Comparison of ENCODE assay signal across 9 mouse cellular contexts in genomic region chr15:79380468-79381444, GRCm38 (mm10). TPM values are rescaled to one million over a fixed set of nuclear protein-coding genes. Genes with fewer than 3 reads are reported as not detected.
DNase-seq lines count a peak whose midpoint lies in the region; ATAC-seq and TF ChIP-seq lines count a peak whose summit lies in the region.
"Had no signal": no experiment of that assay in that cellular context is flagged by ENCODE, and none has a peak within 500 bp of the region (broad histone marks: within the 10 kb centered on the region; RNA-seq: fewer than 3 reads in every experiment).

No protein-coding gene starts in this region.

- peaks cover 15% of the 10 kb centered on the region for H3K36me3 ChIP-seq in G1E (replicated peaks)
- peaks cover 28% of the 10 kb centered on the region for H3K36me3 ChIP-seq in heart, postnatal 0 days (replicated peaks; ENCODE audit: control insufficient read depth, insufficient read depth, low read length)
- H3K36me3 ChIP-seq in lung, embryonic 14.5 days (ENCODE audit: insufficient read depth) = peaks cover 28% of the 10 kb centered on the region

- WGBS in bone marrow, adult 2 months = 59% methylated on average over 23 of the region's 23 CpGs
- 23% methylated on average over 22 of the region's 23 CpGs for WGBS in heart, postnatal 0 days
- 49% methylated on average over 22 of the region's 23 CpGs for whole genome bisulfite sequencing in large intestine, adult 2 months
- 38% methylated on average over 23 of the region's 23 CpGs for WGBS in lung, embryonic 14.5 days

- ATAC-seq in G1E (ENCODE audit: extremely low read depth, insufficient number of reproducible peaks, low FRiP score, poor library complexity, severe bottlenecking) = no peak
- ATAC-seq in erythroblast, adult 5-6 weeks (replicated peaks; ENCODE audit: low FRiP score, poor library complexity, severe bottlenecking) = peak; percentile 81
- peak; percentile 66 for ATAC-seq in heart, postnatal 0 days (ENCODE audit: insufficient read depth, low read depth)
- ATAC-seq in lung, embryonic 14.5 days (ENCODE audit: insufficient read depth) = peak; percentile 57

- peak; percentile 72 for DNase-seq in G1E (ENCODE audit: low spot score)
- DNase-seq in heart, postnatal 0 days (ENCODE audit: low spot score) = peak; percentile 84
- peak; percentile 65 for DNase-seq in large intestine, adult 2 months (ENCODE audit: low read depth, low spot score)
- DNase-seq in lung, embryonic 14.5 days = peak; percentile 91
- DNase-seq in retina, postnatal 1 day = peak; percentile 92
- DNase-seq in yolk sac, embryonic 10.5 days (ENCODE audit: low spot score) = peak; percentile 58

- peak; percentile 72 for TF ChIP-seq CTCF in G1E (IDR thresholded peaks at IDR 0.05; ENCODE audit: low read depth, low read length)
- peak; percentile 94 for TF ChIP-seq CTCF in bone marrow, adult 2 months (IDR thresholded peaks at IDR 0.05; ENCODE audit: control insufficient read depth, insufficient read depth, low read length)
- TF ChIP-seq CTCF in heart, postnatal 0 days (IDR thresholded peaks at IDR 0.05; ENCODE audit: low read depth) = peak; percentile 91
- TF ChIP-seq CTCF in lung, embryonic 14.5 days (IDR thresholded peaks at IDR 0.05; ENCODE audit: low read depth) = peak; percentile 91

- H3K4me3 ChIP-seq in G1E (ENCODE audit: low read depth, low read length) = no peak overlapping the region
- H3K4me3 ChIP-seq in bone marrow, adult 2 months (replicated peaks; ENCODE audit: control insufficient read depth, low read depth, low read length) = no peak overlapping the region
- peak overlapping the region; percentile 30 for H3K4me3 ChIP-seq in heart, postnatal 0 days (ENCODE audit: low read depth, low read length)
- H3K4me3 ChIP-seq in lung, embryonic 14.5 days (ENCODE audit: low read depth, low read length) = no peak overlapping the region

- H3K4me2 ChIP-seq in heart, postnatal 0 days (ENCODE audit: low read depth, low read length) = peak overlapping the region; percentile 55
- H3K4me2 ChIP-seq in lung, embryonic 14.5 days = no peak overlapping the region

- no peak for TF ChIP-seq POLR2A in bone marrow, adult 2 months (IDR thresholded peaks at IDR 0.05; ENCODE audit: borderline replicate concordance, control insufficient read depth, low read depth, low read length)

- H3K27ac ChIP-seq in bone marrow, adult 2 months (ENCODE audit: control insufficient read depth, insufficient read depth, low read depth, low read length, poor library complexity) = no peak overlapping the region
- H3K27ac ChIP-seq in heart, postnatal 0 days (ENCODE audit: low read depth) = peak overlapping the region; percentile 91
- peak overlapping the region; percentile 58; the same call in 1 of the 2 replicates for H3K27ac ChIP-seq in lung, embryonic 14.5 days (ENCODE audit: low read depth)
- H3K27ac ChIP-seq: macrophage had no signal

- H3K9ac ChIP-seq in heart, postnatal 0 days (replicated peaks; ENCODE audit: low read depth, low read length) = peak overlapping the region; percentile 19; the same call in 1 of the 2 replicates
- no peak overlapping the region for H3K9ac ChIP-seq in lung, embryonic 14.5 days

- H3K27me3 ChIP-seq in G1E (ENCODE audit: insufficient read depth, low read length) = peaks cover 5% of the 10 kb centered on the region; the same call in 1 of the 2 replicates
- no peaks in the 10 kb centered on the region for H3K27me3 ChIP-seq in heart, postnatal 0 days (ENCODE audit: control insufficient read depth, insufficient read depth, low read length)
- no peaks in the 10 kb centered on the region for H3K27me3 ChIP-seq in lung, embryonic 14.5 days (ENCODE audit: insufficient read depth, low read length)

- H3K9me3 ChIP-seq in G1E (replicated peaks) = no peaks in the 10 kb centered on the region
- H3K9me3 ChIP-seq in heart, postnatal 0 days (replicated peaks; ENCODE audit: control insufficient read depth, low read length) = no peaks in the 10 kb centered on the region
- no peaks in the 10 kb centered on the region for H3K9me3 ChIP-seq in lung, embryonic 14.5 days (ENCODE audit: low read depth, low read length)

- no peak for TF ChIP-seq EP300 in heart, postnatal 0 days (IDR thresholded peaks at IDR 0.05; ENCODE audit: low read depth)

- H3K4me1 ChIP-seq in G1E (ENCODE audit: insufficient read depth, low read depth, low read length) = peaks cover 8% of the 10 kb centered on the region; the same call in 1 of the 2 replicates
- H3K4me1 ChIP-seq in bone marrow, adult 2 months (ENCODE audit: control insufficient read depth, insufficient read depth, low read length) = no peaks in the 10 kb centered on the region
- H3K4me1 ChIP-seq in heart, postnatal 0 days (ENCODE audit: control insufficient read depth, insufficient read depth) = peaks cover 29% of the 10 kb centered on the region
- H3K4me1 ChIP-seq in lung, embryonic 14.5 days (ENCODE audit: insufficient read depth) = peaks cover 6% of the 10 kb centered on the region

RNA-seq across cellular contexts. Expression of gene Tmem184b, which starts 22.6 kb away (rescaled TPM):
- total RNA-seq in G1E (2014; fragmentation: Nextera tagmentation) (11.3 and 13.3 TPM in 2 replicates), G1E (2017) (1.9 and 2.3 TPM in 2 replicates)
- polyA plus RNA-seq in G1E (2012) = 12.9 and 13.8 TPM in 2 replicates
- polyA plus RNA-seq in bone marrow, adult 2 months (2011; ENCODE audit: insufficient read depth, insufficient read length, low replicate concordance, missing spikeins) = 4.9 and 19.1 TPM in 2 replicates
- total RNA-seq in erythroblast, adult 5-6 weeks (2015; ENCODE audit: low replicate concordance) = 4.8 and 5.2 TPM in 2 replicates
- 2.6 and 9.4 TPM in 2 replicates for total RNA-seq in erythroblast, adult 5-6 weeks (2017; ENCODE audit: low replicate concordance)
- total RNA-seq in heart, postnatal 0 days (2014; rRNA removed; ENCODE audit: low replicate concordance) = 70.6 and 111 TPM in 2 replicates
- polyA plus RNA-seq in heart, postnatal 0 days (2015; fragmentation: Nextera tagmentation; extraction: Ambion mirVana) = 31.8 and 32.7 TPM in 2 replicates
- polyA plus RNA-seq in large intestine, adult 2 months (2012; rRNA removed) = 35.6 and 50.0 TPM in 2 replicates
- 77.3 and 78.3 TPM in 2 replicates for polyA plus RNA-seq in lung, embryonic 14.5 days (2014; fragmentation: Nextera tagmentation; extraction: Ambion mirVana)

RNA-seq across cellular contexts. Expression of gene Maff, which starts 34.3 kb away (rescaled TPM):
- 10.1 and 10.2 TPM in 2 replicates for total RNA-seq in G1E (2014; fragmentation: Nextera tagmentation)
- 11.7 and 14.8 TPM in 2 replicates for total RNA-seq in G1E (2017)
- polyA plus RNA-seq in G1E (2012) = 8.4 and 8.6 TPM in 2 replicates
- 0.50 and 3.6 TPM in 2 replicates for polyA plus RNA-seq in bone marrow, adult 2 months (2011; ENCODE audit: insufficient read depth, insufficient read length, low replicate concordance, missing spikeins)
- total RNA-seq in erythroblast, adult 5-6 weeks (2015; ENCODE audit: low replicate concordance) = not detected in 2 replicates
- not detected in 2 replicates for total RNA-seq in erythroblast, adult 5-6 weeks (2017; ENCODE audit: low replicate concordance)
- 12.9 and 19.4 TPM in 2 replicates for total RNA-seq in heart, postnatal 0 days (2014; rRNA removed; ENCODE audit: low replicate concordance)
- 1.8 and 2.9 TPM in 2 replicates for polyA plus RNA-seq in heart, postnatal 0 days (2015; fragmentation: Nextera tagmentation; extraction: Ambion mirVana)
- polyA plus RNA-seq in large intestine, adult 2 months (2012; rRNA removed) = 5.3 and 7.7 TPM in 2 replicates
- polyA plus RNA-seq in lung, embryonic 14.5 days (2014; fragmentation: Nextera tagmentation; extraction: Ambion mirVana) = 3.3 and 4.3 TPM in 2 replicates

RNA-seq across cellular contexts. Expression of gene Pla2g6, which starts 52.6 kb away (rescaled TPM):
- total RNA-seq in G1E (2014; fragmentation: Nextera tagmentation) (22.1 and 24.5 TPM in 2 replicates), G1E (2017) (6.5 and 7.0 TPM in 2 replicates)
- 25.1 and 26.4 TPM in 2 replicates for polyA plus RNA-seq in G1E (2012)
- polyA plus RNA-seq in bone marrow, adult 2 months (2011; ENCODE audit: insufficient read depth, insufficient read length, low replicate concordance, missing spikeins) = 8.3 and 13.0 TPM in 2 replicates
- 1.9 and 4.6 TPM in 2 replicates for total RNA-seq in erythroblast, adult 5-6 weeks (2015; ENCODE audit: low replicate concordance)
- total RNA-seq in erythroblast, adult 5-6 weeks (2017; ENCODE audit: low replicate concordance) = 4.0 and 4.9 TPM in 2 replicates
- 14.1 and 20.3 TPM in 2 replicates for total RNA-seq in heart, postnatal 0 days (2014; rRNA removed; ENCODE audit: low replicate concordance)
- polyA plus RNA-seq in heart, postnatal 0 days (2015; fragmentation: Nextera tagmentation; extraction: Ambion mirVana) = 7.1 and 7.9 TPM in 2 replicates
- polyA plus RNA-seq in large intestine, adult 2 months (2012; rRNA removed) = 16.5 and 25.9 TPM in 2 replicates
- polyA plus RNA-seq in lung, embryonic 14.5 days (2014; fragmentation: Nextera tagmentation; extraction: Ambion mirVana) = 15.2 and 18.4 TPM in 2 replicates
